Mouse (Mus musculus) cerebellum, adult 2 months (tissue): ENCODE data around the gene Smyd5.

Source experiments
- CTCF ChIP-seq: fragments of 200-500 bp; IDR thresholded peaks from 2 replicates; pipeline ENCODE4 v1.5.1; 2011; ENCODE audit warnings: low read depth, mild to moderate bottlenecking, control low read depth, low read length, moderate library complexity, borderline replicate concordance; ENCODE audit not compliant: insufficient read depth
- POLR2A ChIP-seq: fragments of 200-500 bp; IDR thresholded peaks from 2 replicates; pipeline ENCODE4 v1.6.1; 2011; ENCODE audit warnings: low read length, control low read depth, borderline replicate concordance; ENCODE audit not compliant: insufficient read depth

- no peak for TF ChIP-seq CTCF
- no peak for TF ChIP-seq POLR2A
Measured at GRCm38 (mm10) chr6:85419150-85419549, 12.6 kb upstream of the Smyd5 start.
